Mouse (Mus musculus) liver, postnatal 0 days (tissue): ENCODE measurements around the gene Spp2. TPM values are rescaled to one million over a fixed set of nuclear protein-coding genes. Genes with fewer than 3 reads are reported as not detected.
A peak's percentile ranks its signal among the peaks of the same experiment; 100 is the strongest.

Experiments
- ATAC-seq: fragments of 200-750 bp; cut with Nextera tagmentation; 2 replicates; pipeline ENCODE4 v1.8.0; 2017; ENCODE audit warnings: mild to moderate bottlenecking, moderate library complexity
- DNase-seq: peaks from one replicate; pipeline ENCODE4 v3.0.0-alpha.2; 2016
- H3K27ac ChIP-seq: fragments of 300-500 bp; sonication (generic); 2 replicates; pipeline ENCODE4 v1.5.1; 2014; ENCODE audit warnings: antibody characterized with exemption, moderate library complexity, mild to moderate bottlenecking, low read depth
- H3K27me3 ChIP-seq: fragments of 300-500 bp; sonication (generic); 2 replicates; pipeline ENCODE4 v1.6.1; 2014; ENCODE audit warnings: low read length, control low read depth, mixed read lengths; ENCODE audit not compliant: insufficient read depth
- H3K36me3 ChIP-seq: fragments of 300-500 bp; sonication (generic); replicated peaks from 2 replicates; pipeline ENCODE4 v1.6.1; 2014; ENCODE audit warnings: mild to moderate bottlenecking, control low read depth, low read length, moderate library complexity, mixed read lengths; ENCODE audit not compliant: insufficient read depth
- H3K4me1 ChIP-seq: fragments of 300-500 bp; sonication (generic); 2 replicates; pipeline ENCODE4 v1.6.1; 2014; ENCODE audit warnings: antibody characterized with exemption, mild to moderate bottlenecking, control low read depth; ENCODE audit not compliant: insufficient read depth
- H3K4me2 ChIP-seq: fragments of 300-500 bp; sonication (generic); 2 replicates; pipeline ENCODE4 v1.6.1; 2014; ENCODE audit warnings: low read depth, mild to moderate bottlenecking, low read length, moderate library complexity, mixed read lengths
- H3K4me3 ChIP-seq: fragments of 300-500 bp; sonication (generic); 2 replicates; pipeline ENCODE4 v1.5.1; 2014; ENCODE audit warnings: low read depth, low read length
- H3K9ac ChIP-seq: fragments of 300-500 bp; sonication (generic); replicated peaks from 2 replicates; pipeline ENCODE4 v1.6.1; 2014; ENCODE audit warnings: mild to moderate bottlenecking, moderate library complexity
- H3K9me3 ChIP-seq: fragments of 300-500 bp; sonication (generic); 2 replicates; pipeline ENCODE4 v1.6.1; 2016; ENCODE audit warnings: mild to moderate bottlenecking, control low read depth, low read length, mixed read lengths
- CTCF ChIP-seq: sonication (generic); IDR thresholded peaks from 2 replicates; pipeline ENCODE4 v1.5.1; 2016; ENCODE audit warnings: antibody characterized with exemption, low read depth
- EP300 ChIP-seq: IDR thresholded peaks from 2 replicates; pipeline ENCODE4 v1.6.1; 2016; ENCODE audit warnings: antibody characterized with exemption, low read depth, mild to moderate bottlenecking
- WGBS: fragments of 180-500 bp; shearing (Covaris S2); extraction: QIAGEN DNeasy Blood & Tissue Kit; methylation state at CpG from one replicate; pipeline ENCODE4 v1.1.7; 2014; ENCODE audit not compliant: insufficient replicate concordance; 5-methylcytosine and 5-hydroxymethylcytosine counted together
- polyA plus RNA-seq: library from polyadenylated mRNA; unstranded; fragments of >200 nt; fragmentation: Nextera tagmentation; extraction: Ambion mirVana; gene quantifications from 2 replicates; pipeline ENCODE4 v1.2.1, GENCODE M21; 2015

Spp2 gene
- polyA plus RNA-seq, 1 experiment from 2014 or later = 738 TPM

GRCm38 (mm10) chr1:88464109-88464905, 57.5 kb downstream of the Spp2 start:
- H3K4me1 ChIP-seq = no peaks in the 10 kb centered on the region; the same call in 1 of the 2 replicates
- DNase-seq (no peak), ATAC-seq (no peak)
- H3K36me3 ChIP-seq = no peaks in the 10 kb centered on the region
- no peak overlapping the region for H3K27ac ChIP-seq
- H3K4me3 ChIP-seq = no peak overlapping the region
- no peak for TF ChIP-seq CTCF
- no peak for TF ChIP-seq EP300
- 68% methylated on average over 6 of the region's 6 CpGs for WGBS
- H3K27me3 ChIP-seq = no peaks in the 10 kb centered on the region
- no peak overlapping the region for H3K4me2 ChIP-seq
- no peaks in the 10 kb centered on the region for H3K9me3 ChIP-seq
- no peak overlapping the region for H3K9ac ChIP-seq

GRCm38 (mm10) chr1:88465722-88466121, 59.0 kb downstream of the Spp2 start:
- Histone ChIP-seq H3K36me3 (no peaks in the 10 kb centered on the region), H3K4me2 (no peak overlapping the region), H3K4me1 (no peaks in the 10 kb centered on the region; the same call in 1 of the 2 replicates), H3K27ac (no peak overlapping the region), H3K9ac (no peak overlapping the region), H3K4me3 (no peak overlapping the region), H3K9me3 (no peaks in the 10 kb centered on the region), H3K27me3 (no peaks in the 10 kb centered on the region)
- TF ChIP-seq CTCF = peak; percentile 64
- no peak for TF ChIP-seq EP300
- 63% methylated on average over 4 of the region's 4 CpGs for WGBS
- no peak for ATAC-seq
- no peak for DNase-seq

GRCm38 (mm10) chr1:88466325-88467064, 59.7 kb downstream of the Spp2 start:
- Histone ChIP-seq H3K27ac (no peak overlapping the region), H3K4me3 (no peak overlapping the region), H3K27me3 (no peaks in the 10 kb centered on the region), H3K4me2 (no peak overlapping the region), H3K36me3 (no peaks in the 10 kb centered on the region), H3K4me1 (no peaks in the 10 kb centered on the region; the same call in 1 of the 2 replicates), H3K9ac (no peak overlapping the region), H3K9me3 (no peaks in the 10 kb centered on the region)
- no peak for ATAC-seq
- TF ChIP-seq CTCF = no peak
- no peak for TF ChIP-seq EP300
- no peak for DNase-seq
- WGBS = 77% methylated on average over 8 of the region's 8 CpGs

- ATAC-seq (no peak), DNase-seq (no peak)
- H3K9ac ChIP-seq = no peak overlapping the region
- H3K4me1 ChIP-seq = no peaks in the 10 kb centered on the region; the same call in 1 of the 2 replicates
- H3K27me3 ChIP-seq = no peaks in the 10 kb centered on the region
- 75% methylated on average over 5 of the region's 5 CpGs for WGBS
- no peak overlapping the region for H3K4me3 ChIP-seq
- H3K36me3 ChIP-seq = no peaks in the 10 kb centered on the region
- H3K27ac ChIP-seq = no peak overlapping the region
- TF ChIP-seq EP300 (no peak), CTCF (no peak)
- no peak overlapping the region for H3K4me2 ChIP-seq
- H3K9me3 ChIP-seq = no peaks in the 10 kb centered on the region
These were observed 61.1 kb downstream of the Spp2 start for GRCm38 (mm10) chr1:88467866-88468265.

- TF ChIP-seq EP300 (no peak), CTCF (no peak)
These were observed 61.6 kb downstream of the Spp2 start for GRCm38 (mm10) chr1:88468335-88468734.

GRCm38 (mm10) chr1:88469746-88470145, 63.0 kb downstream of the Spp2 start:
- 82% methylated on average over 4 of the region's 4 CpGs for WGBS
- TF ChIP-seq EP300 (no peak), CTCF (no peak)

More at GRCm38 (mm10) chr1:88468335-88468734, 61.6 kb downstream of the Spp2 start:
- no peak for ATAC-seq
- DNase-seq = no peak
- Histone ChIP-seq H3K4me1 (no peaks in the 10 kb centered on the region; the same call in 1 of the 2 replicates), H3K4me2 (no peak overlapping the region), H3K9me3 (no peaks in the 10 kb centered on the region), H3K36me3 (no peaks in the 10 kb centered on the region), H3K4me3 (no peak overlapping the region), H3K27me3 (no peaks in the 10 kb centered on the region), H3K27ac (no peak overlapping the region), H3K9ac (no peak overlapping the region)
- WGBS = 84% methylated on average over 2 of the region's 2 CpGs

More at GRCm38 (mm10) chr1:88469746-88470145, 63.0 kb downstream of the Spp2 start:
- no peak overlapping the region for H3K27ac ChIP-seq
- H3K9ac ChIP-seq = no peak overlapping the region
- H3K36me3 ChIP-seq = no peaks in the 10 kb centered on the region
- no peaks in the 10 kb centered on the region for H3K9me3 ChIP-seq
- H3K4me3 ChIP-seq = no peak overlapping the region
- H3K4me1 ChIP-seq = no peaks in the 10 kb centered on the region
- no peaks in the 10 kb centered on the region for H3K27me3 ChIP-seq
- DNase-seq (no peak), ATAC-seq (no peak)
- no peak overlapping the region for H3K4me2 ChIP-seq
